11 mouse cellular contexts compared by ENCODE assay signal in genomic region chr3:38008321-38008720, GRCm38 (mm10).
"Had no signal": no experiment of that assay in that cellular context is flagged by ENCODE, and none has a peak within 500 bp of the region (broad histone marks: within the 10 kb centered on the region; RNA-seq: fewer than 3 reads in every experiment).

No protein-coding gene starts in this region.

- H3K4me3 ChIP-seq: kidney, embryonic 15.5 days; limb, embryonic 10.5 days; liver, embryonic 12.5 days; lung, embryonic 15.5 days; midbrain, embryonic 13.5 days; neural tube, embryonic 15.5 days had no signal

- DNase-seq: kidney, postnatal 14 days; lung, postnatal 14 days; thymus, postnatal 4 days had no signal

- H3K4me1 ChIP-seq: kidney, embryonic 15.5 days; liver, embryonic 12.5 days; lung, embryonic 15.5 days; midbrain, embryonic 13.5 days; neural tube, embryonic 15.5 days had no signal

- H3K27ac ChIP-seq: kidney, embryonic 15.5 days; limb, embryonic 10.5 days; liver, embryonic 12.5 days; lung, embryonic 15.5 days; macrophage; midbrain, embryonic 13.5 days; neural tube, embryonic 15.5 days; stomach, postnatal 0 days had no signal

- H3K9me3 ChIP-seq: kidney, embryonic 15.5 days; limb, embryonic 10.5 days; liver, embryonic 12.5 days; lung, embryonic 15.5 days; midbrain, embryonic 13.5 days; neural tube, embryonic 15.5 days had no signal

- H3K27me3 ChIP-seq: kidney, embryonic 15.5 days; liver, embryonic 12.5 days; lung, embryonic 15.5 days; midbrain, embryonic 13.5 days; neural tube, embryonic 15.5 days had no signal

- H3K36me3 ChIP-seq: kidney, embryonic 15.5 days; limb, embryonic 10.5 days; liver, embryonic 12.5 days; lung, embryonic 15.5 days; midbrain, embryonic 13.5 days; neural tube, embryonic 15.5 days had no signal
